16 mouse cellular contexts compared by ENCODE assay signal in genomic region chr17:65942394-65942793, GRCm38 (mm10). TPM values are rescaled to one million over a fixed set of nuclear protein-coding genes. Genes with fewer than 3 reads are reported as not detected.
DNase-seq lines count a peak whose midpoint lies in the region; ATAC-seq and TF ChIP-seq lines count a peak whose summit lies in the region.
"Had no signal": no experiment of that assay in that cellular context is flagged by ENCODE, and none has a peak within 500 bp of the region (broad histone marks: within the 10 kb centered on the region; RNA-seq: fewer than 3 reads in every experiment).

No protein-coding gene starts in this region.

- H3K27ac ChIP-seq in layer of hippocampus, adult 2 months, result peak overlapping the region; percentile 36; the same call in 1 of the 2 replicates
- H3K27ac ChIP-seq in intestine, embryonic 15.5 days, result no peak overlapping the region
- peak overlapping the region; percentile 43 for H3K27ac ChIP-seq in kidney, embryonic 16.5 days (ENCODE audit: low read length)
- H3K27ac ChIP-seq in liver, embryonic 13.5 days, result no peak overlapping the region
- no peak overlapping the region for H3K27ac ChIP-seq in neural tube, embryonic 15.5 days (replicated peaks)
- no peak overlapping the region for H3K27ac ChIP-seq in midbrain, embryonic 10.5 days (replicated peaks)

- H3K9ac ChIP-seq in intestine, embryonic 15.5 days, result no peak overlapping the region
- H3K9ac ChIP-seq in kidney, embryonic 16.5 days (replicated peaks; ENCODE audit: low read length), result no peak overlapping the region
- H3K9ac ChIP-seq in liver, embryonic 13.5 days, result no peak overlapping the region
- H3K9ac ChIP-seq in neural tube, embryonic 15.5 days (replicated peaks), result no peak overlapping the region
- H3K9ac ChIP-seq: heart, embryonic 12.5 days had no signal

- H3K4me1 ChIP-seq in intestine, embryonic 15.5 days (replicated peaks), result peaks cover 16% of the 10 kb centered on the region
- peaks cover 53% of the 10 kb centered on the region for H3K4me1 ChIP-seq in kidney, embryonic 16.5 days (ENCODE audit: insufficient read depth, low read length)
- peaks cover 33% of the 10 kb centered on the region for H3K4me1 ChIP-seq in liver, embryonic 13.5 days (replicated peaks)
- H3K4me1 ChIP-seq in neural tube, embryonic 15.5 days, result peaks cover 20% of the 10 kb centered on the region
- peaks cover 25% of the 10 kb centered on the region for H3K4me1 ChIP-seq in midbrain, embryonic 10.5 days

- TF ChIP-seq CTCF in layer of hippocampus, adult 2 months (conservative IDR thresholded peaks at IDR 0.05), result no peak

- no peaks in the 10 kb centered on the region for H3K9me3 ChIP-seq in intestine, embryonic 15.5 days
- no peaks in the 10 kb centered on the region for H3K9me3 ChIP-seq in kidney, embryonic 16.5 days (ENCODE audit: low read length)
- no peaks in the 10 kb centered on the region for H3K9me3 ChIP-seq in liver, embryonic 13.5 days (replicated peaks)
- no peaks in the 10 kb centered on the region for H3K9me3 ChIP-seq in neural tube, embryonic 15.5 days (replicated peaks)
- no peaks in the 10 kb centered on the region; the same call in 1 of the 2 replicates for H3K9me3 ChIP-seq in midbrain, embryonic 10.5 days (replicated peaks)
- H3K9me3 ChIP-seq: heart, embryonic 12.5 days had no signal

- no peaks in the 10 kb centered on the region for H3K27me3 ChIP-seq in intestine, embryonic 15.5 days (replicated peaks)
- H3K27me3 ChIP-seq in kidney, embryonic 16.5 days (ENCODE audit: insufficient read depth, low read length), result no peaks in the 10 kb centered on the region
- no peaks in the 10 kb centered on the region for H3K27me3 ChIP-seq in liver, embryonic 13.5 days
- no peaks in the 10 kb centered on the region for H3K27me3 ChIP-seq in neural tube, embryonic 15.5 days (replicated peaks)
- H3K27me3 ChIP-seq in midbrain, embryonic 10.5 days (ENCODE audit: low read depth, poor library complexity, severe bottlenecking), result no peaks in the 10 kb centered on the region
- H3K27me3 ChIP-seq: CH12.LX; heart, embryonic 12.5 days had no signal

- H3K36me3 ChIP-seq in intestine, embryonic 15.5 days, result no peaks in the 10 kb centered on the region
- peaks cover 16% of the 10 kb centered on the region for H3K36me3 ChIP-seq in kidney, embryonic 16.5 days (ENCODE audit: insufficient read depth, low read length)
- H3K36me3 ChIP-seq in liver, embryonic 13.5 days, result peaks cover 13% of the 10 kb centered on the region; the same call in 1 of the 2 replicates
- peaks cover 16% of the 10 kb centered on the region for H3K36me3 ChIP-seq in neural tube, embryonic 15.5 days
- H3K36me3 ChIP-seq in midbrain, embryonic 10.5 days, result peaks cover 46% of the 10 kb centered on the region

- no peak overlapping the region for H3K4me2 ChIP-seq in intestine, embryonic 15.5 days (replicated peaks)
- H3K4me2 ChIP-seq in kidney, embryonic 16.5 days (replicated peaks; ENCODE audit: low read depth, low read length), result 0 out of 2 replicates have a peak overlapping the region, but pooled peaks have one; percentile 6
- H3K4me2 ChIP-seq in liver, embryonic 13.5 days, result no peak overlapping the region
- H3K4me2 ChIP-seq in neural tube, embryonic 15.5 days, result no peak overlapping the region
- H3K4me2 ChIP-seq: heart, embryonic 12.5 days had no signal

- 30% methylated on average over 4 of the region's 4 CpGs for WGBS in intestine, embryonic 15.5 days
- 23% methylated on average over 4 of the region's 4 CpGs for WGBS in kidney, embryonic 16.5 days
- 75% methylated on average over 4 of the region's 4 CpGs for WGBS in liver, embryonic 13.5 days (ENCODE audit: insufficient replicate concordance)
- WGBS in neural tube, embryonic 15.5 days, result 71% methylated on average over 4 of the region's 4 CpGs
- 69% methylated on average over 4 of the region's 4 CpGs for WGBS in midbrain, embryonic 10.5 days

- H3K4me3 ChIP-seq in layer of hippocampus, adult 2 months, result no peak overlapping the region
- H3K4me3 ChIP-seq in intestine, embryonic 15.5 days (replicated peaks), result no peak overlapping the region
- H3K4me3 ChIP-seq in kidney, embryonic 16.5 days (ENCODE audit: low read length), result no peak overlapping the region
- H3K4me3 ChIP-seq in liver, embryonic 13.5 days (replicated peaks), result no peak overlapping the region
- no peak overlapping the region for H3K4me3 ChIP-seq in neural tube, embryonic 15.5 days (replicated peaks)
- no peak overlapping the region for H3K4me3 ChIP-seq in midbrain, embryonic 10.5 days
- H3K4me3 ChIP-seq: heart, embryonic 12.5 days; myocyte had no signal

- peak; percentile 45 for ATAC-seq in intestine, embryonic 15.5 days
- peak; percentile 32; the same call in 1 of the 2 replicates for ATAC-seq in kidney, embryonic 16.5 days (ENCODE audit: low FRiP score, low TSS enrichment)
- ATAC-seq in liver, embryonic 13.5 days (ENCODE audit: low read depth), result peak; percentile 47
- ATAC-seq in neural tube, embryonic 15.5 days (ENCODE audit: low FRiP score), result no peak
- ATAC-seq: forebrain, embryonic 14.5 days had no signal

- DNase-seq in layer of hippocampus, adult 2 months (ENCODE audit: low spot score in 2 of 2), result no peak
- DNase-seq in layer of hippocampus, adult 18-20 months (ENCODE audit: low spot score in 2 of 2), result no peak
- DNase-seq in liver, embryonic 13.5 days, result no peak
- no peak for DNase-seq in frontal cortex, postnatal 25 days (ENCODE audit: low spot score in 2 of 2)
- DNase-seq in midbrain, embryonic 10.5 days (ENCODE audit: low spot score), result no peak
- DNase-seq: adrenal gland, postnatal 14 days; cerebellum, adult 9-10 months; heart, postnatal 4 days; lung, adult 2 months had no signal

RNA-seq across cellular contexts. Expression of gene Twsg1, which starts 8.6 kb away (rescaled TPM):
- total RNA-seq in layer of hippocampus, adult 2 months (2021), result 10 to 100 TPM; 25.0 to 29.9 TPM
- total RNA-seq in layer of hippocampus, adult 18-20 months (2021), result 10 to 100 TPM; 27.1 to 27.6 TPM
- polyA plus RNA-seq in intestine, embryonic 15.5 days (2015; fragmentation: Nextera tagmentation; extraction: Ambion mirVana), result 74.6 and 82.4 TPM in 2 replicates
- polyA plus RNA-seq in kidney, embryonic 16.5 days (2015; fragmentation: Nextera tagmentation; extraction: Ambion mirVana), result 131 and 136 TPM in 2 replicates
- 16.2 and 20.3 TPM in 2 replicates for polyA plus RNA-seq in liver, embryonic 13.5 days (2015; fragmentation: Nextera tagmentation; extraction: Ambion mirVana)
- polyA plus RNA-seq in neural tube, embryonic 15.5 days (2015; fragmentation: Nextera tagmentation; extraction: Ambion mirVana), result 47.0 and 59.9 TPM in 2 replicates
- 83.0 and 92.7 TPM in 2 replicates for polyA plus RNA-seq in midbrain, embryonic 10.5 days (2016; fragmentation: Nextera tagmentation; extraction: Ambion mirVana)

RNA-seq across cellular contexts. Expression of gene Ralbp1, which starts 56.8 kb away (rescaled TPM):
- total RNA-seq in layer of hippocampus, adult 2 months (2021), result 10 to 100 TPM; 54.2 to 56.8 TPM
- 10 to 100 TPM; 67.1 to 67.7 TPM for total RNA-seq in layer of hippocampus, adult 18-20 months (2021)
- polyA plus RNA-seq in intestine, embryonic 15.5 days (2015; fragmentation: Nextera tagmentation; extraction: Ambion mirVana), result 64.3 and 74.9 TPM in 2 replicates
- polyA plus RNA-seq in kidney, embryonic 16.5 days (2015; fragmentation: Nextera tagmentation; extraction: Ambion mirVana), result 68.7 and 71.0 TPM in 2 replicates
- 47.2 and 53.3 TPM in 2 replicates for polyA plus RNA-seq in liver, embryonic 13.5 days (2015; fragmentation: Nextera tagmentation; extraction: Ambion mirVana)
- 58.7 and 75.5 TPM in 2 replicates for polyA plus RNA-seq in neural tube, embryonic 15.5 days (2015; fragmentation: Nextera tagmentation; extraction: Ambion mirVana)
- polyA plus RNA-seq in midbrain, embryonic 10.5 days (2016; fragmentation: Nextera tagmentation; extraction: Ambion mirVana), result 49.3 and 51.6 TPM in 2 replicates

Comparison
In these comparisons a context has a peak if more than half of its experiments do, and no peak if none do; other contexts are left out.
1. H3K27ac ChIP-seq: peak in layer of hippocampus, adult 2 months (single experiment) and kidney, embryonic 16.5 days (single experiment); none in intestine, embryonic 15.5 days (single experiment), liver, embryonic 13.5 days (single experiment), neural tube, embryonic 15.5 days (single experiment) and midbrain, embryonic 10.5 days (single experiment).